Mouse (Mus musculus) G1E (cell line): ENCODE measurements around the gene Bhlha9. TPM values are rescaled to one million over a fixed set of nuclear protein-coding genes. Genes with fewer than 3 reads are reported as not detected.

ENCODE experiments used
- ATAC-seq: 2 replicates; pipeline ENCODE4 v1.8.0; 2016; ENCODE audit warnings: mild to moderate bottlenecking; ENCODE audit not compliant: insufficient number of reproducible peaks, poor library complexity, low FRiP score, severe bottlenecking; ENCODE audit errors: extremely low read depth
- DNase-seq: peaks from one replicate; pipeline ENCODE4 v3.0.0; 2012; ENCODE audit warnings: low spot score
- H3K27me3 ChIP-seq: 2 replicates; pipeline ENCODE4 v1.6.1; 2012; ENCODE audit warnings: mild to moderate bottlenecking, low read length, inconsistent platforms; ENCODE audit not compliant: insufficient read depth
- H3K36me3 ChIP-seq: replicated peaks from 2 replicates; pipeline ENCODE3; 2012; ENCODE audit warnings: mild to moderate bottlenecking, inconsistent platforms
- H3K4me1 ChIP-seq: 2 replicates; pipeline ENCODE4 v1.6.1; 2012; ENCODE audit warnings: low read depth, low read length, inconsistent platforms, mixed read lengths; ENCODE audit not compliant: insufficient read depth
- H3K4me3 ChIP-seq: 2 replicates; pipeline ENCODE4 v1.5.1; 2012; ENCODE audit warnings: low read depth, mild to moderate bottlenecking, inconsistent platforms, low read length, moderate library complexity, mixed read lengths
- H3K9me3 ChIP-seq: replicated peaks from 2 replicates; pipeline ENCODE4 v1.6.1; 2012; ENCODE audit warnings: inconsistent platforms
- CTCF ChIP-seq: IDR thresholded peaks from 2 replicates; pipeline ENCODE4 v1.5.1; 2012; ENCODE audit warnings: low read depth, low read length, inconsistent platforms, mixed read lengths
- GATA1 ChIP-seq: IDR thresholded peaks from 2 replicates; pipeline ENCODE4 v1.6.1; 2012; ENCODE audit warnings: borderline replicate concordance, low read length, inconsistent platforms, mixed read lengths
- GATA2 ChIP-seq: IDR thresholded peaks from 2 replicates; pipeline ENCODE4 v1.6.1; 2012; ENCODE audit warnings: low read depth, low read length, inconsistent platforms, borderline replicate concordance
- POLR2AphosphoS5 ChIP-seq: IDR thresholded peaks from 2 replicates; pipeline ENCODE4 v1.6.1; 2012; ENCODE audit warnings: low read depth, low read length, inconsistent platforms; ENCODE audit not compliant: insufficient replicate concordance
- TAL1 ChIP-seq: conservative IDR thresholded peaks from 2 replicates; pipeline ENCODE4 v1.6.1; 2012; ENCODE audit warnings: low read depth, low read length, inconsistent platforms, mixed read lengths
- polyA plus RNA-seq: library from polyadenylated mRNA; stranded (reverse); fragments of >175 nt; gene quantifications from 2 replicates; pipeline ENCODE4 v1.2.3, GENCODE M21; 2012
- total RNA-seq, 2 experiments: library from RNA; stranded (forward) in 1 of 2; stranded (reverse) in 1 of 2; fragments of 200-1000 nt in 1 of 2; fragments of >200 nt in 1 of 2; fragmentation: Nextera tagmentation in 1 of 2; gene quantifications; 2 replicates each; pipeline ENCODE4 v1.2.3; 2014 to 2017

Gene Bhlha9
- total and polyA plus RNA-seq, 3 experiments = not detected

- H3K9me3 ChIP-seq = no peaks in the 10 kb centered on the region
- no peaks in the 10 kb centered on the region; the same call in 1 of the 2 replicates for H3K4me1 ChIP-seq
- ATAC-seq (no peak), DNase-seq (peak; percentile 28)
- no peak overlapping the region for H3K4me3 ChIP-seq
- no peaks in the 10 kb centered on the region for H3K36me3 ChIP-seq
- no peak for TF ChIP-seq GATA2
- peak; percentile 63; the same call in 1 of the 2 replicates for TF ChIP-seq CTCF
- no peak for TF ChIP-seq GATA1
- TF ChIP-seq TAL1 = no peak
- peaks cover 6% of the 10 kb centered on the region for H3K27me3 ChIP-seq
Measured at GRCm38 (mm10) chr11:76645955-76646354, 26.3 kb upstream of the Bhlha9 start.

- ATAC-seq (no peak), DNase-seq (no peak)
- Histone ChIP-seq H3K4me1 (no peaks in the 10 kb centered on the region; the same call in 1 of the 2 replicates), H3K4me3 (no peak overlapping the region), H3K27me3 (peaks cover 6% of the 10 kb centered on the region), H3K9me3 (no peaks in the 10 kb centered on the region), H3K36me3 (no peaks in the 10 kb centered on the region)
- TF ChIP-seq GATA2 (no peak), GATA1 (no peak), CTCF (no peak), POLR2AphosphoS5 (no peak), TAL1 (no peak)
Measured at GRCm38 (mm10) chr11:76647062-76647461, 25.2 kb upstream of the Bhlha9 start.

GRCm38 (mm10) chr11:76647500-76647899 is 24.8 kb upstream of the Bhlha9 start:
- no peaks in the 10 kb centered on the region for H3K36me3 ChIP-seq
- DNase-seq (peak; percentile 59), ATAC-seq (no peak)
- no peak overlapping the region for H3K4me3 ChIP-seq
- H3K4me1 ChIP-seq = no peaks in the 10 kb centered on the region; the same call in 1 of the 2 replicates
- no peaks in the 10 kb centered on the region for H3K9me3 ChIP-seq
- H3K27me3 ChIP-seq = peaks cover 6% of the 10 kb centered on the region
- TF ChIP-seq CTCF = peak; percentile 71
- TF ChIP-seq GATA1 = no peak

GRCm38 (mm10) chr11:76650862-76651560 is 21.3 kb upstream of the Bhlha9 start:
- Histone ChIP-seq H3K27me3 (peaks cover 4% of the 10 kb centered on the region; the same call in 1 of the 2 replicates), H3K4me1 (no peaks in the 10 kb centered on the region; the same call in 1 of the 2 replicates), H3K36me3 (no peaks in the 10 kb centered on the region), H3K4me3 (no peak overlapping the region), H3K9me3 (no peaks in the 10 kb centered on the region)
- DNase-seq (no peak), ATAC-seq (no peak)
- TF ChIP-seq CTCF = no peak
- TF ChIP-seq GATA1 = no peak
- no peak for TF ChIP-seq TAL1
- no peak for TF ChIP-seq POLR2AphosphoS5
- TF ChIP-seq GATA2 = no peak

GRCm38 (mm10) chr11:76652838-76653334 is 19.4 kb upstream of the Bhlha9 start:
- TF ChIP-seq GATA2 (no peak), GATA1 (no peak), POLR2AphosphoS5 (no peak), TAL1 (no peak), CTCF (no peak)
- no peak for DNase-seq
- ATAC-seq = no peak
- Histone ChIP-seq H3K27me3 (0 out of 2 replicates have a peak, but pooled peaks cover 4% of the 10 kb centered on the region), H3K4me3 (no peak overlapping the region), H3K36me3 (no peaks in the 10 kb centered on the region), H3K9me3 (no peaks in the 10 kb centered on the region), H3K4me1 (no peaks in the 10 kb centered on the region)

- Histone ChIP-seq H3K27me3 (peaks cover 11% of the 10 kb centered on the region), H3K4me3 (no peak overlapping the region), H3K36me3 (no peaks in the 10 kb centered on the region), H3K4me1 (no peaks in the 10 kb centered on the region), H3K9me3 (no peaks in the 10 kb centered on the region)
- ATAC-seq = no peak
- TF ChIP-seq GATA2 (no peak), POLR2AphosphoS5 (no peak)
- DNase-seq = no peak
Measured at GRCm38 (mm10) chr11:76655106-76655505, 17.2 kb upstream of the Bhlha9 start.

- no peaks in the 10 kb centered on the region for H3K4me1 ChIP-seq
- no peak overlapping the region for H3K4me3 ChIP-seq
- no peak for ATAC-seq
- H3K36me3 ChIP-seq = no peaks in the 10 kb centered on the region
- peaks cover 11% of the 10 kb centered on the region for H3K27me3 ChIP-seq
- no peak for TF ChIP-seq GATA2
- TF ChIP-seq TAL1 = no peak
- no peak for TF ChIP-seq GATA1
- no peak for TF ChIP-seq POLR2AphosphoS5
- TF ChIP-seq CTCF = no peak
- H3K9me3 ChIP-seq = no peaks in the 10 kb centered on the region
- DNase-seq = no peak
Measured at GRCm38 (mm10) chr11:76657450-76657970, 14.8 kb upstream of the Bhlha9 start.
